9 mouse cellular contexts compared by ENCODE assay signal in the genomic region with DNA sequence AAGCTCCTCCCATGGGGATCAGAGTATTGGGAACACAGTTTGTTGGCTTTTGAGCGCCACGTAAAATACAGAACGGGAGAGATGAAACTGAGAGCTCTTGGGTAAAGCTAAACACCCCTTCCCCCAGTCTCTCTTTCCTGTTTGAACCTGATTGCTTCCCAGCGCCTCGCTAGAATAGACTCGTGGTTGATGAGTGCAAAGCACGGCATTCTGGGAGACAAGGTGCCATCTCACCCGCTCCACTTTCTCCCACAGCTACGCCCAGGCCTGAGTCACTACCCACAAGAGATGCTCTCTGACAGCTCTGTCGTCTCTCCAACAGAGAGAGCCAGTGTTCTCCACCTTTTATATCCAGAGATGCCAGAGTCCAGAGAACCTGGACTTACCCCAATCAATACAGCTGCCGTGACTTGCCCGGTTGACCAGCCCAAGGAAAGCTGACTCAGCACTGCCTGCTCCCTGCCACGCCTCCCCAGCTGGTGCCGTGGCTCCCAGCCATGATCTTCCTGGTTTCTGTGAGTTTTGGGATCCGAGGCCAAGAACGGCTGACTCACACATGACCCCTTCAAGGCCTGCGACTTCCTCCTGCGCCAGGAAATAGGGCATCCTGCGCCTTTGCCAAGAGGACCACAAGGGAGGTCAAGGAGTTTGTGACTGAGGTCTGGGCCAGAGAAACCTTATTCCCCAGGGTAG. TPM values are rescaled to one million over a fixed set of nuclear protein-coding genes. Genes with fewer than 3 reads are reported as not detected.
DNase-seq lines count a peak whose midpoint lies in the region; ATAC-seq and TF ChIP-seq lines count a peak whose summit lies in the region.
"Had no signal": no experiment of that assay in that cellular context is flagged by ENCODE, and none has a peak within 500 bp of the region (broad histone marks: within the 10 kb centered on the region; RNA-seq: fewer than 3 reads in every experiment).

No protein-coding gene starts in this region.

- intact Hi-C loops in heart, postnatal 25 days (cut with DNase I), result no loop called here

- no peak overlapping the region for H3K9ac ChIP-seq in lung, embryonic 14.5 days
- no peak overlapping the region for H3K9ac ChIP-seq in midbrain, embryonic 15.5 days
- H3K9ac ChIP-seq: limb, embryonic 13.5 days had no signal

- no peaks in the 10 kb centered on the region for H3K36me3 ChIP-seq in lung, embryonic 14.5 days (ENCODE audit: insufficient read depth)
- H3K36me3 ChIP-seq in midbrain, embryonic 15.5 days (replicated peaks), result no peaks in the 10 kb centered on the region
- H3K36me3 ChIP-seq: limb, embryonic 13.5 days had no signal

- no peaks in the 10 kb centered on the region for H3K27me3 ChIP-seq in lung, embryonic 14.5 days (ENCODE audit: insufficient read depth, low read length)
- H3K27me3 ChIP-seq in midbrain, embryonic 15.5 days (replicated peaks), result 0 out of 2 replicates have a peak, but pooled peaks cover 3% of the 10 kb centered on the region
- H3K27me3 ChIP-seq: limb, embryonic 13.5 days had no signal

- no peak for TF ChIP-seq CTCF in lung, embryonic 14.5 days (IDR thresholded peaks at IDR 0.05; ENCODE audit: low read depth)

- WGBS in lung, embryonic 14.5 days, result 46% methylated on average over 19 of the region's 19 CpGs
- WGBS in midbrain, embryonic 15.5 days, result 81% methylated on average over 19 of the region's 19 CpGs

- H3K9me3 ChIP-seq in lung, embryonic 14.5 days (ENCODE audit: low read depth, low read length), result peaks cover 4% of the 10 kb centered on the region
- no peaks in the 10 kb centered on the region for H3K9me3 ChIP-seq in midbrain, embryonic 15.5 days
- H3K9me3 ChIP-seq: limb, embryonic 13.5 days had no signal

- ATAC-seq in erythroblast, adult 5-6 weeks (replicated peaks; ENCODE audit: low FRiP score, poor library complexity, severe bottlenecking), result 0 out of 2 replicates have a peak, but pooled peaks have one; percentile 33
- ATAC-seq in lung, embryonic 14.5 days (ENCODE audit: insufficient read depth), result peak; percentile 43; the same call in 1 of the 2 replicates
- ATAC-seq in midbrain, embryonic 15.5 days (replicated peaks), result no peak

- peaks cover 5% of the 10 kb centered on the region for H3K4me1 ChIP-seq in lung, embryonic 14.5 days (ENCODE audit: insufficient read depth)
- H3K4me1 ChIP-seq in midbrain, embryonic 15.5 days, result no peaks in the 10 kb centered on the region

- peak; percentile 96 for DNase-seq in 3T3-L1 (ENCODE audit: low read depth, low spot score)
- DNase-seq in Muller cell, postnatal 12 days (ENCODE audit: inconsistent ontology term), result peak; percentile 92
- DNase-seq in heart, postnatal 25 days (ENCODE audit: low spot score), result peak; percentile 81
- DNase-seq in lung, embryonic 14.5 days, result peak; percentile 91
- peak; percentile 54 for DNase-seq in urinary bladder, adult 2 months (ENCODE audit: low spot score)
- no peak for DNase-seq in right cerebral cortex, postnatal 25 days

- peak overlapping the region; percentile 15; the same call in 1 of the 2 replicates for H3K4me2 ChIP-seq in lung, embryonic 14.5 days
- no peak overlapping the region for H3K4me2 ChIP-seq in midbrain, embryonic 15.5 days
- H3K4me2 ChIP-seq: limb, embryonic 13.5 days had no signal

- no peak overlapping the region for H3K4me3 ChIP-seq in lung, embryonic 14.5 days (ENCODE audit: low read depth, low read length)
- H3K4me3 ChIP-seq in midbrain, embryonic 15.5 days, result no peak overlapping the region
- H3K4me3 ChIP-seq: limb, embryonic 13.5 days had no signal

- H3K27ac ChIP-seq in lung, embryonic 14.5 days (ENCODE audit: low read depth), result peak overlapping the region; percentile 26
- no peak overlapping the region for H3K27ac ChIP-seq in midbrain, embryonic 15.5 days
- H3K27ac ChIP-seq: limb, embryonic 13.5 days had no signal

RNA-seq across cellular contexts. Expression of a gene that starts 7.6 kb away (rescaled TPM):
- total RNA-seq in erythroblast, adult 5-6 weeks (2015; ENCODE audit: low replicate concordance), result not detected in 2 replicates
- total RNA-seq in erythroblast, adult 5-6 weeks (2017; ENCODE audit: low replicate concordance), result not detected in 2 replicates
- 1 to 10 TPM; 2.4 TPM for total RNA-seq in heart, postnatal 25 days (2021)
- 38.8 and 43.6 TPM in 2 replicates for polyA plus RNA-seq in lung, embryonic 14.5 days (2014; fragmentation: Nextera tagmentation; extraction: Ambion mirVana)
- 28.5 and 36.2 TPM in 2 replicates for polyA plus RNA-seq in urinary bladder, adult 2 months (2012; rRNA removed)
- polyA plus RNA-seq in midbrain, embryonic 15.5 days (2015; fragmentation: Nextera tagmentation; extraction: Ambion mirVana), result 2.7 and 3.6 TPM in 2 replicates
